Mouse (Mus musculus) intestine, embryonic 16.5 days (tissue): ENCODE results near the gene Ddx41. TPM values are rescaled to one million over a fixed set of nuclear protein-coding genes. Genes with fewer than 3 reads are reported as not detected.

Experiments
- ATAC-seq: fragments of 200-750 bp; cut with Nextera tagmentation; 2 replicates; pipeline ENCODE4 v1.8.0; 2017; ENCODE audit warnings: moderate TSS enrichment, moderate library complexity
- H3K27ac ChIP-seq: fragments of 300-500 bp; sonication (generic); 2 replicates; pipeline ENCODE4 v1.5.1; 2014; ENCODE audit warnings: mild to moderate bottlenecking, low read length
- H3K27me3 ChIP-seq: fragments of 300-500 bp; sonication (generic); replicated peaks from 2 replicates; pipeline ENCODE4 v1.6.1; 2014; ENCODE audit warnings: low read length, control low read depth, mixed read lengths; ENCODE audit not compliant: control insufficient read depth, insufficient read depth
- H3K36me3 ChIP-seq: fragments of 300-500 bp; sonication (generic); 2 replicates; pipeline ENCODE4 v1.6.1; 2014; ENCODE audit warnings: low read length, control low read depth; ENCODE audit not compliant: control insufficient read depth, insufficient read depth
- H3K4me1 ChIP-seq: fragments of 300-500 bp; sonication (generic); 2 replicates; pipeline ENCODE4 v1.6.1; 2014; ENCODE audit warnings: low read length, control low read depth, mixed read lengths; ENCODE audit not compliant: control insufficient read depth, insufficient read depth
- H3K4me2 ChIP-seq: fragments of 300-500 bp; sonication (generic); 2 replicates; pipeline ENCODE4 v1.6.1; 2014; ENCODE audit warnings: low read depth, low read length, control low read depth
- H3K4me3 ChIP-seq: fragments of 300-500 bp; sonication (generic); 2 replicates; pipeline ENCODE4 v1.5.1; 2014; ENCODE audit warnings: mild to moderate bottlenecking, low read length
- H3K9ac ChIP-seq: fragments of 300-500 bp; sonication (generic); 2 replicates; pipeline ENCODE4 v1.6.1; 2014; ENCODE audit warnings: low read depth, low read length
- H3K9me3 ChIP-seq: fragments of 300-500 bp; sonication (generic); 2 replicates; pipeline ENCODE4 v1.6.1; 2016; ENCODE audit warnings: low read length, control low read depth; ENCODE audit not compliant: control insufficient read depth
- WGBS: fragments of 180-500 bp; shearing (Covaris S2); extraction: QIAGEN DNeasy Blood & Tissue Kit; methylation state at CpG from one replicate; pipeline ENCODE4 v1.1.7; 2014; 5-methylcytosine and 5-hydroxymethylcytosine counted together
- polyA plus RNA-seq: library from polyadenylated mRNA; unstranded; fragments of >200 nt; fragmentation: Nextera tagmentation; extraction: Ambion mirVana; gene quantifications from 2 replicates; pipeline ENCODE4 v1.2.1, GENCODE M21; 2015

Ddx41 gene
- polyA plus RNA-seq, 1 experiment from 2014 or later, result 54.8 TPM

- WGBS, result 84% methylated on average over 5 of the region's 5 CpGs
- H3K36me3 ChIP-seq, result peaks cover 41% of the 10 kb centered on the region
- ATAC-seq, result no peak
These were observed 32.1 kb downstream of the Ddx41 start for GRCm38 (mm10) chr13:55504390-55504789.

GRCm38 (mm10) chr13:55502405-55502804 is 34.1 kb downstream of the Ddx41 start:
- Histone ChIP-seq H3K27ac (no peak overlapping the region), H3K9ac (no peak overlapping the region)

More at GRCm38 (mm10) chr13:55504390-55504789, 32.1 kb downstream of the Ddx41 start:
- Histone ChIP-seq H3K4me3 (no peak overlapping the region), H3K4me1 (0 out of 2 replicates have a peak, but pooled peaks cover 2% of the 10 kb centered on the region), H3K9ac (no peak overlapping the region), H3K27ac (no peak overlapping the region), H3K4me2 (no peak overlapping the region), H3K9me3 (no peaks in the 10 kb centered on the region), H3K27me3 (no peaks in the 10 kb centered on the region)

DNA sequence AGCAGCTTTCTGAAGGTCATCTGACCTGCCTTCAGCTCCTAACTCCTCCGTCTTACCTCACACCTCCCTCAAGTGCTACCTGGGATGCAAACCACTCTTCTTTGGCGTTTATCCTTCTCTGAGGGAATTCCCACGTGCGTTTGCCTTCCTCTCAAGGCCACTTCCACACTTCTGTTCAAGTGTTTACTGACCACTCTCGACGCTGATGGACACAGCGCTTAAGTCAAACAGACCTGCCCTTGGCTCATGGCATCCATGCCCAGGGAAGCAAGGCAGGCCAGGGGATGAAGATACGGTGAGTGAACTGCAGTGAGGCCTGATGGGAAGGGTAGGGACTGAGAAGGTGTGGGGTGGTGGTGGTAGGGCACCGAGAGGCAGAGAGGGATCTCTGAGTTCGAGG is 35.9 kb downstream of the Ddx41 start:
- Histone ChIP-seq H3K27me3 (no peaks in the 10 kb centered on the region), H3K4me1 (peaks cover 10% of the 10 kb centered on the region; the same call in 1 of the 2 replicates), H3K4me2 (no peak overlapping the region), H3K4me3 (no peak overlapping the region), H3K27ac (no peak overlapping the region), H3K9me3 (no peaks in the 10 kb centered on the region), H3K9ac (no peak overlapping the region), H3K36me3 (peaks cover 23% of the 10 kb centered on the region)
- ATAC-seq, result no peak
- WGBS, result 66% methylated on average over 10 of the region's 10 CpGs

More at GRCm38 (mm10) chr13:55502405-55502804, 34.1 kb downstream of the Ddx41 start:
- peaks cover 34% of the 10 kb centered on the region for H3K36me3 ChIP-seq
- no peak overlapping the region for H3K4me2 ChIP-seq
- no peak overlapping the region for H3K4me3 ChIP-seq
- WGBS, result 87% methylated on average over 8 of the region's 8 CpGs
- no peaks in the 10 kb centered on the region for H3K27me3 ChIP-seq
- no peaks in the 10 kb centered on the region for H3K9me3 ChIP-seq
- no peaks in the 10 kb centered on the region for H3K4me1 ChIP-seq
- ATAC-seq, result no peak

DNA sequence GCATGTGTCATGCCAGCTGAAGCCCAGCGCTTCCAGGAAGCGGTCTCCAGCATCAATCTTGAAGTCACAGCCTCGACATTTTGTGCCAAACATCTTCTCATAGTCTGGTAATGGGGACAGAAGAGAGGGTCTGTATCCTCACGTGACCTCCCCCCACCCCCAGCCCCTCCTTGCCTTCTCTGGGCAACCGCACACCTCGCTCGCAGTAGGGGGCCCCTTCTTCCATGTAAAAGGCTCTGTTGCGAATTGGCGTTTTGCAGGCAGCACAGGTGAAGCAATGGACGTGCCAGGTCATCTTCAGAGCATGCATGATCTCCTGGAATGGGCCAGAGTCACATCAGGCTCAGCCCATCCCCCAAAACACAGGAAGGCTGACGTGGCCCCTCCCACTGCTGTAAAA is 37.6 kb downstream of the Ddx41 start:
- H3K4me3 ChIP-seq, result no peak overlapping the region
- 61% methylated on average over 11 of the region's 11 CpGs for WGBS
- no peak overlapping the region for H3K27ac ChIP-seq

DNA sequence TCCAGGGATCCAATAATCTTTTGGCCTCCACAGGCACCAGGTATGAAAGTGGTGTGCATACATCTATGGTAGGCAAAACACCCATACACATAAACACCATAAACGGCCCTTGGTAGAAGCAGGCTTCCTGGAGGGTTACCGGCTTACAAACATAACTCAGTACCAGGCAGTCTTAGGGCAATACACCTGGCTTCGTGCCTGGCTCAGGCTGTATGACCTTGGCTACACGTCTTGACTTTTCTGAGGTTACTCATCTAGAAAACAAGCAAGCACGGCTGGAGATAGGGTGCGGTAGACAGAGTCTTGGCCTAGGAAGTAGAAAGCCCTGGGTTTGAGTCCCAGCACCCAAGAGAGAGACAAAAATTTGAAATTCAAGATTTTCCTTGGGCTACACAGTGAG is 39.8 kb downstream of the Ddx41 start:
- no peaks in the 10 kb centered on the region for H3K9me3 ChIP-seq
- H3K4me1 ChIP-seq, result peaks cover 10% of the 10 kb centered on the region; the same call in 1 of the 2 replicates
- H3K9ac ChIP-seq, result no peak overlapping the region
- H3K27me3 ChIP-seq, result no peaks in the 10 kb centered on the region
- 80% methylated on average over 6 of the region's 6 CpGs for WGBS
- no peak overlapping the region for H3K4me2 ChIP-seq
- H3K4me3 ChIP-seq, result no peak overlapping the region
- no peak overlapping the region for H3K27ac ChIP-seq
- ATAC-seq, result no peak
- peaks cover 4% of the 10 kb centered on the region; the same call in 1 of the 2 replicates for H3K36me3 ChIP-seq

More for the DNA sequence above, 37.6 kb downstream of the Ddx41 start:
- H3K4me1 ChIP-seq, result peaks cover 10% of the 10 kb centered on the region; the same call in 1 of the 2 replicates
- no peaks in the 10 kb centered on the region for H3K27me3 ChIP-seq
- H3K36me3 ChIP-seq, result peaks cover 14% of the 10 kb centered on the region
- no peaks in the 10 kb centered on the region for H3K9me3 ChIP-seq
- no peak overlapping the region for H3K4me2 ChIP-seq
- no peak for ATAC-seq
- H3K9ac ChIP-seq, result no peak overlapping the region

DNA sequence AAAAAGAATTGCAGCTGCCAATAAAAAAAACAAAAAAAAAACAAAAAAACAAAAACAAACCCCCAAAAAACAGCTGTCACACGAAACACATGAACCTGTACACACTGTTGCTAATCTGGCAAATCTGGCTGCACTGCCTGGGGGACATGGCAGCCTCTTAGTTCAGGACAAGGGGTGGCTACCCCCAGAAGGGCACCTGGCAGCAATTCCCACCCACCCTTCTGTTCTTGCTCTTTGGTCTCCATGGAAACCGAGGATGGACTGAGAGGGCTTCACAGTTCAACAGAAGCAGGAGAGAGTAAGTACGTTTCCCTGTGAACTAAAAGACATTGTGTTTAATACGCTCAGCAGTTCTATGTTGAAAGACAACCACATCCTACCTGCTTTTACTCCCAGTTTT is 40.8 kb downstream of the Ddx41 start:
- no peak overlapping the region for H3K4me3 ChIP-seq
- H3K27me3 ChIP-seq, result no peaks in the 10 kb centered on the region
- H3K27ac ChIP-seq, result no peak overlapping the region
- H3K9ac ChIP-seq, result no peak overlapping the region
- H3K4me1 ChIP-seq, result peaks cover 10% of the 10 kb centered on the region; the same call in 1 of the 2 replicates
- peaks cover 4% of the 10 kb centered on the region; the same call in 1 of the 2 replicates for H3K36me3 ChIP-seq
- no peaks in the 10 kb centered on the region for H3K9me3 ChIP-seq
- no peak for ATAC-seq
- no peak overlapping the region for H3K4me2 ChIP-seq
- 37% methylated on average over 4 of the region's 4 CpGs for WGBS

- Histone ChIP-seq H3K4me2 (no peak overlapping the region), H3K9ac (no peak overlapping the region), H3K4me3 (no peak overlapping the region), H3K9me3 (no peaks in the 10 kb centered on the region), H3K4me1 (peaks cover 10% of the 10 kb centered on the region; the same call in 1 of the 2 replicates), H3K27ac (no peak overlapping the region), H3K36me3 (peaks cover 4% of the 10 kb centered on the region; the same call in 1 of the 2 replicates), H3K27me3 (no peaks in the 10 kb centered on the region)
- WGBS, result 26% methylated on average over 18 of the region's 18 CpGs
- peak; percentile 31; the same call in 1 of the 2 replicates for ATAC-seq
These were observed 41.4 kb downstream of the Ddx41 start for GRCm38 (mm10) chr13:55494883-55495621.

DNA sequence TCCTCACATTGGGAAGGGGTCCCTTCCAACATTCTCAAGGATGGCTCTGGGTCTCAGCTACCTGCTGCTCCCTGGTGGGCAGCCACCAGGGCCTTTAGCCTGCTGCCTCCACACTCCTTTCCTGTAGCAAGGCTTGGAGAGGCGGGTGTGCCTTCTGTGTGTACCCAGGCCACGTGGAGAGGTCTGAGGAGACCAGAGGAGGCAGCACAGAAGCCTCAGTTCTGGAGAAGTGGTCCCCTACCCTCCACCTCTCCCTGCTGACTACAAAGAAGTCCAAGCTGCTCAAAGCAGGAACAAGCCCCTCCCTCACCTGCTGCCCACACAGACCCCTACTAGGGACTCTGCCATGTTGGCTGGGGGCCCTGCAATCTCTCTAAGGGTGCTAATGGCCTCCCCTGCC is 42.2 kb downstream of the Ddx41 start:
- Histone ChIP-seq H3K4me2 (no peak overlapping the region), H3K4me3 (no peak overlapping the region), H3K4me1 (peaks cover 10% of the 10 kb centered on the region; the same call in 1 of the 2 replicates), H3K36me3 (peaks cover 4% of the 10 kb centered on the region; the same call in 1 of the 2 replicates), H3K27me3 (no peaks in the 10 kb centered on the region), H3K9me3 (no peaks in the 10 kb centered on the region), H3K27ac (no peak overlapping the region), H3K9ac (no peak overlapping the region)
- WGBS, result 34% methylated on average over 2 of the region's 2 CpGs
- no peak for ATAC-seq

DNA sequence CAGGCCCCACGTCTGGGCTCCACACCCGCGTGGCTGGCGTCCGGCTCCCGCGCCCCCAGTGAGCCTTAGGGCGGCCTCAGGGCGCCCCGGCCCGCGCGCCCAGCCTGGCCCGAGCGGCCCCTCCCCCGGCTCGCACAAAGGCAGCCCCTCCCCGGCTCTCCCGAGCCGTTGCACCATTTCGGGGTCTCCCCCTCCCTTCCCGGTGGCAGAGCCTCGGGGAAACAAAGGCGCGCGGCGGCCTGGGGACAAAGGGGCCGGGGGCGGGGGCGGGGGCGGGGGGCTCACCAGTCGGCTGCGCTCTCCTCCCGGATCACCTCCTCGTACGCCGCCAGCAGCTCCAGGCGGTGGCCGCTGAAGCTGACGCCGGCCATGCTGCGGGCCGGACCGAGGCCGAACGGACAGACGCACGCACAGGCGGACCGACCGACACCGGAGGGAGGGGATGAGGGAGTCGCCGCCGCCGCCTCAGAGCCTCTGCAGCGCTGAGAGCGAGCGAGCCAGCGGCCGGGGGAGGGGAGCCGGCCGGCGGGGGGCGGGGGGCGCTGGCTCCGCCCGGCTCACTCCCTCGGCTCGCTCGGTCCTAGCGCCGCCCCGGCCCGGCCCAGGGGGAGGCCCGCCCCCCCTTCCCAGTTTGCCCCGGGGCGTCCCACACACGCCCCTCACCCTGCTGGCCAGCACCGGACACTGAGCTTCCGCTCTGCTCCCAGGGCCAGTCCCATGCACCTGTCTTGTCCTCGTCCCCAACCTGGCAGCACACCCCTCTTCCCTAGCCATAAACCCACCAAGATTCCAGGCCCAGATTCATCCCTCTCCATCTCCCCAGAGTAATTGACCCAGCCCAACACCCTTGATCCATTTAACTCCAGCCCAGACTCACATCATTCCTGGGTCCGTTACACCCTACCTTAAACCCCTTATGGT is 48.6 kb downstream of the Ddx41 start, which contains the start of gene Dbn1:
Gene Dbn1 (minus strand): TSS at position 534 of the 921 bp plus-strand sequence.
- peak within 1 kb of the TSS; percentile 96 for H3K4me2 ChIP-seq
- peak within 1 kb of the TSS; percentile 92 for H3K9ac ChIP-seq
- ATAC-seq, result peak; percentile 86
- no peaks in the 10 kb centered on the region for H3K36me3 ChIP-seq
- 3% methylated on average over 53 of the region's 83 CpGs for WGBS
- peak within 1 kb of the TSS; percentile 84 for H3K4me3 ChIP-seq
- peaks cover 31% of the 10 kb centered on the region for H3K4me1 ChIP-seq
- H3K27me3 ChIP-seq, result no peaks in the 10 kb centered on the region
- no peaks in the 10 kb centered on the region for H3K9me3 ChIP-seq
- H3K27ac ChIP-seq, result peak within 1 kb of the TSS; percentile 83
